9 mouse cellular contexts compared by ENCODE assay signal in the genomic region with DNA sequence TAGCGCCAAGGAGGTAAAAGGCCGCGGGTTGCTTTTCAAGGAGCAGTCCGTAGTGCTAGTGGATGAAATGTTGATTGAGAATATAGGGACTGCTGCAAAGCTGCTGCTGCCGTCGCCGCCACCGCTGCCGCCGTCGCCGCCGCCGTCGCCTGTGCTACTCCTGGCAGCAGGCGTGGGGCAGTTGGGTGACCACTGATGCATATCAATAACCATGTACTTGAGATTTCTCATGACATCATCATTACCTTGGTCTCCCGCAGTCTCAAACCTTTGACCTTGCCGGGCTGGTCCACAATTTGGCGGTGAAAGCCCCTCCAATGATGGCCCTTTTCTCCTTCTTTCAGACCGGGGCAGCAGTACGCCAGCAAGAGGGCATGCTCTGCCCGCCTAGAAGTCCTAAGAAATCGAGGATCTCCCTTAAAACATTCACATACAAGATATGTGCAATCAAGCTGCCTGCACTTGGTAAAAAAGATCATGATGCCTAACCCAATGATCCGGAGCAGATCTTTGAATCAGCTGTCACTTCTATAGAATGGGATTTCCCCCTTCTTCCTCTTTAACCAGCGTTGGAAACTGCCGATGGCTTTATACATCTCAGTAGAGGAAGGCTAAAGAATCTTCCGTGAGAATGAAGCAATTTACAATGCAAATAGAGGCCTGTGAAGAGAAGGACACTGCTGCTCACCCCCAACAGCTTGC.
DNase-seq lines count a peak whose midpoint lies in the region; ATAC-seq and TF ChIP-seq lines count a peak whose summit lies in the region.
"Had no signal": no experiment of that assay in that cellular context is flagged by ENCODE, and none has a peak within 500 bp of the region (broad histone marks: within the 10 kb centered on the region; RNA-seq: fewer than 3 reads in every experiment).

No protein-coding gene starts in this region.

- H3K36me3 ChIP-seq in forebrain, postnatal 0 days (ENCODE audit: insufficient read depth): peaks cover 22% of the 10 kb centered on the region
- 0 out of 2 replicates have a peak, but pooled peaks cover 2% of the 10 kb centered on the region for H3K36me3 ChIP-seq in midbrain, embryonic 11.5 days (ENCODE audit: control insufficient read depth, insufficient read depth, low read length)
- H3K36me3 ChIP-seq: liver, embryonic 15.5 days had no signal

- intact Hi-C loops in left cerebral cortex, adult 2 months (cut with DNase I): loop anchor here (2.0 kb wide), 3 partner anchors 249 to 611 kb away; no protein-coding TSS in a partner anchor
- intact Hi-C loops in left cerebral cortex, postnatal 36 days (cut with DNase I): loop anchor here (5.0 kb wide), 3 partner anchors 324 to 874 kb away; a partner anchor contains a TSS

- H3K9me3 ChIP-seq in forebrain, postnatal 0 days (ENCODE audit: low read length): no peaks in the 10 kb centered on the region
- no peaks in the 10 kb centered on the region for H3K9me3 ChIP-seq in midbrain, embryonic 11.5 days (ENCODE audit: control insufficient read depth, low read length)
- H3K9me3 ChIP-seq: liver, embryonic 15.5 days had no signal

- H3K4me1 ChIP-seq in cerebellum, adult 2 months (ENCODE audit: control insufficient read depth, insufficient read depth, low read length): peaks cover 2% of the 10 kb centered on the region; the same call in 1 of the 2 replicates
- no peaks in the 10 kb centered on the region for H3K4me1 ChIP-seq in forebrain, postnatal 0 days (ENCODE audit: insufficient read depth)
- peaks cover 11% of the 10 kb centered on the region for H3K4me1 ChIP-seq in midbrain, embryonic 11.5 days (ENCODE audit: control insufficient read depth, insufficient read depth, low read length)
- H3K4me1 ChIP-seq: liver, embryonic 15.5 days had no signal

- H3K27ac ChIP-seq in left cerebral cortex, adult 2 months: peak overlapping the region; percentile 80
- peak overlapping the region; percentile 88 for H3K27ac ChIP-seq in cerebellum, adult 2 months (ENCODE audit: insufficient read depth, low read length)
- peak overlapping the region; percentile 98 for H3K27ac ChIP-seq in forebrain, postnatal 0 days (ENCODE audit: low read depth, low read length)
- H3K27ac ChIP-seq in midbrain, embryonic 11.5 days (ENCODE audit: low read depth, low read length): peak overlapping the region; percentile 95
- H3K27ac ChIP-seq: liver, embryonic 15.5 days had no signal

- H3K27me3 ChIP-seq in cerebellum, adult 2 months (ENCODE audit: control insufficient read depth, insufficient read depth, low read length): no peaks in the 10 kb centered on the region
- H3K27me3 ChIP-seq in forebrain, postnatal 0 days (ENCODE audit: insufficient read depth, low read length): no peaks in the 10 kb centered on the region
- H3K27me3 ChIP-seq in midbrain, embryonic 11.5 days (ENCODE audit: control insufficient read depth, insufficient read depth, low read length): no peaks in the 10 kb centered on the region

- peak in 1 of 2 experiments; percentile 17 for DNase-seq in left cerebral cortex, adult 2 months (ENCODE audit: extremely low spot score in 1 of 2, low spot score in 2 of 2)
- no peak for DNase-seq in left cerebral cortex, postnatal 36 days (ENCODE audit: low spot score in 2 of 2)
- DNase-seq in cerebellum, adult 2 months: peak; percentile 62 to 78
- DNase-seq in forebrain, postnatal 0 days: peak; percentile 82
- DNase-seq in midbrain, embryonic 11.5 days (ENCODE audit: low spot score, missing footprints): peak; percentile 97
- DNase-seq in urinary bladder, postnatal 4 days (ENCODE audit: low spot score in 2 of 2): no peak
- DNase-seq in adrenal gland, adult 8-10 months: no peak
- DNase-seq in gastrocnemius, adult 18-20 months (ENCODE audit: low spot score): no peak

- TF ChIP-seq CTCF in left cerebral cortex, adult 2 months (IDR thresholded peaks at IDR 0.05): no peak
- no peak for TF ChIP-seq CTCF in cerebellum, adult 2 months (IDR thresholded peaks at IDR 0.05; ENCODE audit: borderline replicate concordance, insufficient read depth, low read depth, low read length)
- no peak for TF ChIP-seq CTCF in forebrain, postnatal 0 days (IDR thresholded peaks at IDR 0.05; ENCODE audit: low read depth)

- no peak for TF ChIP-seq POLR2A in cerebellum, adult 2 months (IDR thresholded peaks at IDR 0.05; ENCODE audit: borderline replicate concordance, insufficient read depth, low read length)

- peak overlapping the region; percentile 100 for H3K9ac ChIP-seq in forebrain, postnatal 0 days
- peak overlapping the region; percentile 88 for H3K9ac ChIP-seq in midbrain, embryonic 11.5 days (ENCODE audit: low read length)
- H3K9ac ChIP-seq: liver, embryonic 15.5 days had no signal

- peak overlapping the region; percentile 83 for H3K4me3 ChIP-seq in left cerebral cortex, adult 2 months
- peak overlapping the region; percentile 84 for H3K4me3 ChIP-seq in cerebellum, adult 2 months (replicated peaks; ENCODE audit: insufficient read depth, low read depth, low read length)
- H3K4me3 ChIP-seq in forebrain, postnatal 0 days (ENCODE audit: low read depth, low read length): peak overlapping the region; percentile 48
- peak overlapping the region; percentile 54 for H3K4me3 ChIP-seq in midbrain, embryonic 11.5 days (ENCODE audit: low read depth, low read length)
- H3K4me3 ChIP-seq: liver, embryonic 15.5 days had no signal

- peak overlapping the region; percentile 71 for H3K4me2 ChIP-seq in forebrain, postnatal 0 days (ENCODE audit: low read depth)
- H3K4me2 ChIP-seq in midbrain, embryonic 11.5 days: peak overlapping the region; percentile 77

- ATAC-seq in forebrain, postnatal 0 days: no peak
- ATAC-seq in midbrain, embryonic 11.5 days (ENCODE audit: low FRiP score): no peak; the same call in 1 of the 2 replicates

- under 1% methylated on average over 27 of the region's 27 CpGs for WGBS in cerebellum, adult 2 months
- WGBS in forebrain, postnatal 0 days: under 1% methylated on average over 27 of the region's 27 CpGs
- 1% methylated on average over 27 of the region's 27 CpGs for WGBS in midbrain, embryonic 11.5 days

Comparison
In these comparisons a context has a peak if more than half of its experiments do, and no peak if none do; other contexts are left out.
1. DNase-seq: peak in cerebellum, adult 2 months (2 of 2), forebrain, postnatal 0 days (single experiment) and midbrain, embryonic 11.5 days (single experiment); none in left cerebral cortex, postnatal 36 days (0 of 2), urinary bladder, postnatal 4 days (0 of 2), adrenal gland, adult 8-10 months (single experiment) and gastrocnemius, adult 18-20 months (single experiment).
2. Peak in every context shown above with its lines, with median percentiles within 50 percentile points of each other: H3K27ac ChIP-seq and H3K4me3 ChIP-seq.